Mouse (Mus musculus) retina, adult 2 months (tissue): ENCODE measurements at regions not wholly inside any gene's neighbourhood (a gene's known extent, or its start where the extent isn't known, plus 50 kb on each side); places are given as distances from the start of the nearest gene placed in this dataset.

Source experiments
- DNase-seq: peaks from one replicate; pipeline ENCODE4 v3.0.0-alpha.2; 2012; ENCODE audit warnings: low read depth, low spot score

DNA sequence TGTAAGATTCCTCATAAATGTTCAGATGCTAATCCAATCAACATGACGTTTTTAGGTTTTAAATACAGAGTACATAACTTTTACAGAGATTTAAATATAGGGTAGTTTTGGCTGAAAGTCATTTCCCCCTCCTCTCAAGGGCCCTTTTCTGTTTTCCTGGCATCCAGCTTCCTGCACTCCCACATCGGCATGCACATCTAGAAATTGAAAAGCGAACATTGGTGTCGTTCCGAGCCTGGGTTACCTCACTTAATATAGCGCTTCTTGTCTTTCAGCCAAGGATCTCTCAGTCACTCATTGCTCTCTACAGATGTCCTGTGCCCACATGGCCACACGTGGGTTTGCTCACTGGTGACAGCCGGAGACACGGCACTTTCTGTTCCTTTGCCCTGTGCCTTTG, 572.7 kb downstream of the Vrk1 start:
- no peak for DNase-seq

DNA sequence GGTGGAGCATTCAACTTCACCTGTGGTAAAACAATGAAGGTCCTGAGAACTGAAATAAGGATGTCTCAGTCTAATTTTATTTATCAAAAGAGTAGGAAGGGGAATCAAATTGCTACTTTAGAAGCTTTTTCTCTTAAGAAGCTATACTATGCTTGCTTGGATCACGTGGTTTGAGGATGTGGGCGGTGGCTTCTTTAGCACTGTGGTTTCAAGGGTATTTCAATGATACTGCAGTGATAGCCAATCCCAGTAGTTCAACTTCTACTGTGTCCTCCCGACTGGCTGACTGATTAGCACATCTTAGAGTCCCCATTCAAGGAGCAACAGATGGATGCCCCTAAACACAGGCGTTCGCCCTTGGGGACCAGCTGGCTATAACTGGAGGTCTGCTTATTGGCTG, 575.6 kb downstream of the Vrk1 start:
- no peak for DNase-seq

DNA sequence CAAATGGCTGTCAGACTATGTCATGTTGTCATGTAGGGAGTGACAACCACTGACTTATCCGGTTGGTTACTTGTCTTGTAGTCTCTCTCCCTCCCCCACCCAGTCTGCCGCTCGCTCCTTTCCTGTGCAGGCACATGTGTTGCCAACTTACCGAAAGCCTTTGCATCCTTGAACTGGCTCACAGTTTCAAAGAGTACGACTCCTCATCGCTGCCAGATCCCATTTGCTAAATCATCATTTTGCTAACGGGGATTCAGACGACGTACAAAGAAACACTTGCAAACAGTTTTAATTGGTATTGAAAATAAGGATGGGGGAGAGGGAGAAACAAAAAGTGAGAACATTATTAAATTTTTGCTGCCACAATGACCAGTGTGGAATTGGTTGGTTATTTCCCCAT, 582.7 kb downstream of the Vrk1 start:
- no peak for DNase-seq

DNA sequence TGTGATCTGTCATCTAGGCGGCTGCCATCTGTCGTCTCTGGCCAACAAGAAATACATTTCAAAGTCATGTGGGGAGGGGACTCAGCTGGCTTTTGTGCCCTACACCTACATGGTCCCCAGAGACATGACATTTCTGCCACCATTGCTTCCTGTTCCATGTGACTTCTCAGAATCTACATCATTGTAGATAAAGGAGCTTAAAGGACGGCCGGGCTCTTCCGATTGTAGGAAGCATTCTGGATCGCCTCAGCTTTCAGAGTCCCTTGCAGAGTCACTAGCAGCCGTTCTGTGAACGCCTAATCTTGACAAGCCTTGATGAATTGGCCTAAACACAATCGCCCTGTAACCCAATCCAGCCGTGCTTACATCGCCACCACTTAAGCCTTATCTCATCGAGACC, 587.6 kb downstream of the Vrk1 start:
- no peak for DNase-seq

DNA sequence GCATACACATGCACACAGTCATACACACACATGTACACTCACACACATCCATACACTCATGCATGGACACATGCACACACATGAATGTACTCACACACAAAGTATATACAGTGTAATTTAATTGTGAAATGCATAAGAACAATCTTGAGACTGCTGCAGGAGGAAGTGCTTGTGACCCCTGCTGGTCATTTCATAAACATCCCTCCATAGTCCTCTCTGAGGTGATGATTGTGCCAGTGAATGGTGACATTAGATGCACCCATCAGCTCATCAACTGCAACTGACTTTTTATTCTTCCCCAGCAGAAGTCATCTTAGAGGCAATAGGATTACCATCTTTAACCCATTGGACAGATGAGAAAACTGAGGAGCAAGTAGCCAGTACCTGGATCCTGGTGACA, 597.2 kb downstream of the Vrk1 start:
- no peak for DNase-seq

DNA sequence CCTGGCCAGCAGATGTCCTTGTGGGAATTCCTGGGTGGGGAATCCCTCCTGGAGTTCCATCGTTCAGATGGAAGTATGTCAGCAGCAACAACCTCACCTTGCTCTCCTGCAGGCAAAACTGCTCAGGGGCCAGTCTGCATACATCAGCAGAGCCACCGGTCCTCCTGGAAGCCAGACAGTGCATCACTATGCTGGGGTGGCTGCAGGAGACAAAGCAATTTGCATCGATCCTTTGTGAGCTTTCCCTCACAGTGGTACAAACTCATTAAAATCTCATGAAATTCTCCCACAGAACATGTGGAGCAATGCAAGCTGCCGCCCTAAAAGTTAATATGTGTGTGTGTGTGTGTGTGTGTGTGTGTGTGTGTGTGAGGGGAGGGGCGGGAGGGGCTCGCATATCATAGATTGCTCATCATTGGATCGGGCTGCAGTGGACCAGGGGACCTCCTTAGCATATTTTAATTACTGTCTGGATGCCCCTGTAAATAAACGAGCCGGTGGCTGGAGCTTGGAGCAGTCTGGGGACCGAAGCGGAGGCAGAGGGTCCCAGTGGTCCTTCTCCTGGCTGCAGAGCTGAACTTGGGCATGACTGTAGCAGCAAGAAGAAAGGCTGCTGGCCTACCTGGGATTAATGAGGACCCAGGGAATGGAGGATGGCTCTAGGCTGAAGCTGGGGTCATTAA, 597.8 kb downstream of the Vrk1 start:
- no peak for DNase-seq

DNA sequence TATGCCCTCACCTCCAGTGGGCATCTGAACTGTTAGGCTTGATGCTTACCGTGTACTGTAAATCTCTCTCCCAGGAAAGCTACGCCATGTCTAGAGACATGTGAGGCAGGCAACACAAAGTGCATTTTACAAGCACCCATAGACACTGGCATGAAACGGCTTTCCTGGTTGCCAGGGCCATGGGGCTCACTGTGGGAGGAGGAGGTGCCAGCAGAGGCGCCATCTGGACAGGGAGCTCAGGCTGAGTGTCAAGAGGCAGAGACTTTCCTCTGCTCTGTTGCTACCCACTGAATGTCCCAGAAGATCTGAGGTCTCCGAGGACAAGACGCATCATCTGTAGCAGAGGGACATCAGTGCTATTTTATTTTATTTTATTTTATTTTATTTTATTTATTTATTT, 608.7 kb downstream of the Vrk1 start:
- no peak for DNase-seq

DNA sequence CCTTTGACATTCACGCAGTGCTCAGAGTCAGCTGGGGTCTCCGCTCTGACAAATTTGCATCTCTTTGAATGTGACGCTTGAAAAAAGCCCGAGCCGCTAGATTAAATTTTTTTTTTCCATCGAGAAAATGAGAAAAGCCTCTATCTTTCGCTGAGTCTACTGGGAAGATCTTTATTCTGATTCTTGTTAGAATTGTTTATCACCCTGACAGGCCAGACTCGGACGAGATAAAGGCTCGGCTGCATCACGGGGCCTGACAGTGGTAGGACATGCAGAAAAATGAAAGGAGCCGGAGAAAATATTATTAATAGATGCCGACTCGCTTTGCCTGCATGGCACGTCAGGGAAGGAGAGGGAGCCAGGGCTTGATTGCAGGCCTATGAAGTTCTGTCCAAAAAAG, 616.8 kb downstream of the Vrk1 start:
- DNase-seq, result no peak

DNA sequence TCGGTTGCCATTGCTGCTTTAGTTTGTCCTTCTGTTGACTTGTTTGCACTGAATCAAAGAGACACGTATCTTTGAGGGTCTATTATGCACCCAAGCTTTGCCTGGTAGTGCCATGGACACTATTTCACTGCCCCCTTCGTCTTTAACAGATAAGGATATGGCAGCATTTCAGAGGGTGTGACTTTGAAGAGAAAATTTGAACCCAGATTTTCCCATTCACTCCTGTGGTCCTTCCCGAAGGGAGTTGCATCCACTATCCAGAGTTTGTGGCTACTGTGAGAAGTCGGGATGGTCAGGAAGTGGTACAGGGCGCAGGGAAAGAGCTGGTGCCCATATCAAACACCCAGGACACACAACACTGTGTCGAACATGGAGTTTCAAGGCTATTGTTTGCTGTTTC, 622.5 kb downstream of the Vrk1 start:
- DNase-seq, result no peak

DNA sequence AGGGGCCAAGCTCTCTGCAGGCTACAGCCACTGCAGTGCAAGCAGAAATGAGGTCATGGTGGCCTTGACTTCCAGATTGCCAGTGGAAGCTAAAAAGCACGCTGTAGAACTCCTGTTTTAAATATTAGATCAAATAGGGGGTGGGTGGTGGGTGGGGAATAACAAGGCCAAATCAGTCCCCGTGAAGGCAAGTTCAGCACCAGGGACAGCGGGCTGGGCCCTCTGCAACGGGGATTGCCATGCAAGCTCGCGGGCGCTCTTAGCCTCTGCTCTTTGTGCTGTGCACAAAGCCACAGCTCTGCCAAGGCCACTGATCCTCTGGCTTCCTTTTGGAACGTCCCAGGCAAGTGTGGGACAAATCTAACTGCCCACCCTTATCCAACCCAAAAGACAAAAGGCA, 623.1 kb downstream of the Vrk1 start:
- DNase-seq, result no peak

DNA sequence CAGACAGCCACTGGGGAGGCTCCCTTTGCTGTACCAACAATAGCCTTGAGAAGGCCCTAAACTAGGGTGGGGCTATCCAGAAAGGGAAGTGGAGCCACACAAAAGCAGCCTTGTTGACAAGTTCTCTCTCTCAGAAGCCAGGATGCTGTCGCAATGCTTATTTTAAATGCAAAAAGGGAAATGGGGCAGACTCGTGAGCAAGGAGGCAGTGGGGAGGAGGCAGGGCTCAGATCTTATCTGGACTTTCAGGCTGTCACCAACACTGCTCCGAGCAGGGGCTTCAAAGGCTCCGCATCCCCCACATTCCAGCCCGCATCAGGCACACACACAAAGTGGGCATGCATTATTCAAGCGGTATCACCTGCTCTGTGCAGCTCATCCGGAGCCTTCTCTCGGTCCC, 648.3 kb downstream of the Vrk1 start:
- DNase-seq, result no peak

DNA sequence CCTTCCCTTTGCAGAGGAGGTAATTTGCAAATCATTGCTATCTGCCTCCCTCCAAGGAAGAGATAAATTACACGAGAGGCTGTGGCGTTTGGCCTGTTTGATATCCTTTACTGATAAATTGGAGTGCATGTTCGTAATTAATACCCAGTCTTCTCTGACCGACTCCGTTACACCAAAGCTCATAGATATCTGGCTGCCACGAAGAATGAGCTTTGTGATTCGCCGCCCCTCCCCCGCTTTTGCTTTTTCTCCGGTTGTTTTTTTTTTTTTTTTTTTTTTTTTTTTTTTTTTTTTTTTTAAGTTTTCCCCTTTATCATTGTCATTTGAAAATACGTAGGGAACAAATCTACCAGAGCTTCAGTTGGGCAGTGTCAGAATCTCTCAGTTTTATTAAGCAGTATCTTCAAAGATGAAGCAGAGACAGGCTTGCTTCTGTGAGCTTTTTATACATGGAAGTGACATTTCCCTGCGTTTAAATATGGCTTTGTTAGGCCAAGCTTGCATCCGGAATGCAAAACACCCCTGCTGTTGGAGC, 663.3 kb downstream of the Vrk1 start:
- no peak for DNase-seq

DNA sequence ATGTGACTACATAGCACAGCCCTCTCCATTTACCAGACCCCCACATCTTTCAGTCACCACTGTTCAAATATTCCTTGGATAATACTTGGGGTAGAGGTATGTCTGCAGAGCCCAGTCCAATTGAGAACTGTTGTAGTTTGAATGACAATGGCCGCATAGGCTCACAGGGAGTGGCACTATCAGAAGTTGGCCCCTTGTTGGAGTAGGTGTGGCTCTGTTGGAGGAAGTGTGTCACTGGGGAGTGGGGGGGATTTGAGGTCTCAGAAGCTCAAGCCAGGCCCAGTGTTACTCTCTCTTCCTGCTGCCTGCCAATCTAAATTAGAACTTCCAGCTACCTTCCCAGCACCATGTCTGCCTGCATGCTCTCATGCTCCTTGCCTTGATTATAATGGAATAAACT, 664.7 kb downstream of the Vrk1 start:
- DNase-seq, result no peak

DNA sequence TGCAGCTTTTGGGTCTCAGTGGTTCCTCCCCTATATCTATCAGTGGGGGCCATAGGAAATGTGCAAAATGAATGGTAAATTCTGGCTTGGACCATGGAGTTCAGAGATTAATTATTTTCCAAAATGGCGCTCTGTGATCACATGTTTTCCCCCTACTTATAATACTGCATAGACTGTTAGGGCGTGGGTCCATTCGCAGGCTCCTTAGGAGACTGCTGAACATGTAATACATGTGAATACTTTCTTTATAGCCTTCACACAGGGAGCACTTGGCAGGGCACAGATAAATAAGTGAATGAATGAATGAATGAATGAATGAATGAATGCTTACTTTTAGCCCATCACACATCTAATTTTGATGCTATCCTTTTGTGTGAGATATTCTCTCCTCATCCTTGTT, 666.1 kb downstream of the Vrk1 start:
- no peak for DNase-seq

DNA sequence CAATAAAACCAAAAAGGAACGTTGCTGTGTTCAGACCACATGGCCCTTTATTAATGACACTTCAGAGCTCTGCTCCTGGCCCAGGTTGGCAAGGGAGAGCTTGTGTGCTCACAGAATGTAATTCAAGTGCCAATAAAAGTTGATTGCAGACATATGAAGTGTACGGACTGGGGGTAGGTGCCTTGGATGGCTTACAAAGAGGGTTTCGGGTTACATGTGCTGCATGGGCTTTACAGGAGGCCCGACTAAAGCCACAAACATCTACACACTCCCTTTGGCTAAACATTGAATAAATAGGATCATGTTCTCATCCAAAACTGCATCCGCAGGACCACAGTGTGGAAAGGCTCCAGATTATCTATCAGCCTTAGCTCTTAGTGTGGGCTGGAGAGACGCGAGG, 666.5 kb downstream of the Vrk1 start:
- no peak for DNase-seq

DNA sequence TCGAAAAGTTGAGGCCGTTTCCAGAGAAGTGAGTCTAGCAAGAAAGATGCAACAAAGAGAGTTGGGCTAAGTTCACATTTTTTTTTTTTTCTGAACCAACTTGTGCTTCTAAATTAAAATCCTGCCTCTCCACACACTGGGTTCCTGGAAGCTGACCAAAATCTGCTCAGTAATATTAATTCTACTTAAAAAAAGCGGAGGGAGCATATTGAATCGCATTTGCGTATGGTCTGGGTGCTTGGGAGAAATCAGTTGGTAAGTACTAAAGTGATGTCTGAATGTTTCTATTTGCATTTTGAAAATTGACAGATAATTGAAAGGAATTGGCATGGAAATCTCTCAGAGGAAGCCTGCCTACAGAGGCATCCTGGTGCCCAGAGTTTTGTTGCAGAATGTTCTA, 676.0 kb downstream of the Vrk1 start:
- no peak for DNase-seq

DNA sequence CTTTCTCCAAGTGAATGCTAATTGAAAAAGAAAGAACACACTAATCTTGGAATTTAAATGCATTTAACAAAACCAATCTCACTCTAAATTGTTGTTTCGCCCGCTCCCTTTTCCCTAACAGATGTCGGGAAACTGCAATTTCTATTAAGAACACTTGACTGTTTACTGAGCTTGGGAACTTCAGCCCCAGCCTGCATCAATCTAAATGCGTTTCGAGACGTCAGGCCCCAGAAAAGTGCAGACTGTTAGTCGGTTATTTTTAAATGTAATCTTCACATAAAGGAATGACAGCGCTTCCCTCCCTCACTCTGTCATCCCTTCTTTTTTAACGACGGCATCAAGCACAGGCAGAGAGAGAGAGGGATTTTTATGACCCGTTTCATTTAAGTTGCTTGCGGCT, 677.7 kb downstream of the Vrk1 start:
- DNase-seq, result no peak

DNA sequence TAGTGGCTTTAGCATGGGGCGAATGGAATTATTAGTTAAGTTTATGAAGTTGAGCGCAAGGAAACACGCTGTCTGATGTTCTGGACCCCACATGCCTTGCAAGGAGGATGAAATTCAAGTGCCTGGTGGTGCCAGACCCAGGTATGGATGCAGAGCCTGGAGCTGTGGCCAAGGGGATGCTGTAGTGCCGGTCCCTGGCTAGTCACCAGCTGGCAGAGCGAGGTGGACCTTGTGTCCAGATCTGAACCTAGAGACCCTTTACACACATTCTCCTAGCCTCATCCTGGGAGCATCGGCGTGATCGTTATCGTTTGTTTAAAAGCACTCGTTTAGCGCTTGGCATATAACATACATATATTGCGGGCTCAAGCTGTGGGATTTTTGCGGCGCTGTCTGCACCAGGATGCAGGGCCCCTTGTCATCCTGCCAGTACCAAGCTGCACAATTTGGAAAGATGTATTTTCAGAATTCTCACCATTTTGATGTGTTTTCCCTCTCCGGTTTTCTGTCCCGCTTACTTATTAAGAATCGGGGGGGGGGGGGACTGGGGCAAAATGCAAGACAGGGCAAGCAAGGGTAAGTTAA, 678.2 kb downstream of the Vrk1 start:
- DNase-seq, result no peak

DNA sequence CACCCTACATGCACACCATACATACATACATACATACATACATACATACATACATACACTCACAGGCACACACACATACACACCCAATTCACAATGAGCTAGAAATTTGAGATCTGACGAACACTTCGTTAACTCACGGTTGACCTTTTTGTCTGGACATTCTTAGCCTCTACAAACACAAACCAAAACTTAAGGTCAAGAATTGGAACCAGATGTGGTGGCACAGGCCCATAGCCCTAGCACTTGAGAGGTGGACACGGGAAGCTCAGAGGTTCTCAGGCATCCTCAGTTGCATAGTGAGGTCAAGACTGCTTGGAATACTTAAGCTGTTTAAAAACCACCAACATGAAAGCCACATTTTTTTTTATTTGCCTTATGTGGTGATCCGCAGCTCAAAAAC, 692.9 kb downstream of the Vrk1 start:
- DNase-seq, result no peak

DNA sequence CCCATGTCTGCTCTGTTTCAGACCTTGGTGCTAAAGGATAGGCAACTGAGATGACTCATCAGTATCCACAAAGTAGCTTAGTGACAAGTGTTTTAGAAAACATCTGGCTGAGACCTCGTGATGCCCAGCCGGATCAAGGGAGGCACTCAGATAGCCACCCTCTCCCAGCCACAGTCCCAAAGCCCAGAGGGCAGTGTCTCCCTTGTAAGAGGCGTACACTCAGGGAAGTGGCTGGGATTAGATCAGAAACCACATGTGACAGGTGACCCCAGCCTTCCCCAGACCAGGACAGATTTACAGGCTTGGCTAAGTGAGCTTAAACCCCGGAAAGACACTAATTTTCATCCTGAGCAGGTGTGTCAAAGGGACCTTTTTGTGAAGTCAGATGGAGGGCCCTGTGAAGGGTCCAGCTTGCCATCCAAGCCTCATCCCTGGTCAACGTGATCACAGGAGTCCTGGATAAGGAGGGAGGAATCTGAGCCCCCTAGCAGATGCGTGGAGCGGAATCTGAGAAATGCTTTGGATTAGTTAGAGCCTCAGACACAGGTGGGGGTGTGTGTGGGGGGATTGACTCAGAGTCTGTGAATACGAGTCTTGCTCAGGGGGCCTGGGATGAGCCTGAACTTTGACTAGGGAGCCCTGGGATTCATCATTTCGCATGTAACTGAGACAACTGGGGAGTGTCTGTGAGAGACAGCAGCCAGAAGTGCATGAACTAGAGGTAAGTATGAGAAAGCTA, 711.4 kb downstream of the Vrk1 start:
- DNase-seq, result no peak

DNA sequence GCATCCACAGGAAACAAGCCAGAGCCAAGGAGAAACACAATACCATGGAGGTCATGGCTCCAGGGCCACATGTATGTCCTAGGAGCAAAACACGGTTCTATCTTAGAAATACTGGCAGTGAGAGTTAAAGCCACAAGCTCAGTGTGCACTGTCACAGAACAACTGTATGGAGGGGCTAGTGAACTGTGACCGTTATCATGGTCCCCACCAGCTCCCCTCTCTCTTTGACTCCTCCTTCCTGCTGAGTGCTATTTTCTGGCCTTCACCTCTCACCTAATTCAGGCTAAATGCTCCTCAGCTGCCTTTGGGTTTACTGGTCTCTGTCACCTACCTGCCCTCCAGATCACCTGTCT, 712.0 kb downstream of the Vrk1 start:
- DNase-seq, result no peak

DNA sequence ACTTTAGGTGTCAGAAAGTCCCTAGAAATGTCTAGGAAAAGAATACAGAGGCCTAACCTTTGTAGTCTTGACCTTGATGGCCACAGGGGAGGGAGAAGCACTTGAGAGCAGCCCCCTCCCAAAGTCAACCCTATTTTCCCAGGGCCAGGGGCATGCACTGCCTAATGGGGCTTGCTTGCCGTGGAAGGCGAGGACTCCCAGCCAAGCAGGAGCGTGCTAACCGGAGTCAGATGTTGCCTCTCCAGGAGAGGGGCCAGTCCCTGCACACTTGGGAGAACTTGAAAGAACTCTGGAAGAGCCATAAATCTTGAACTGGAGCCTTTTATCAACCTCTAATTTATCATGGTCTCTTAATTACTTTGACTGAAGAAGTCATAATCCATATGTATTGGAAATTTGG, 712.7 kb downstream of the Vrk1 start:
- DNase-seq, result no peak

DNA sequence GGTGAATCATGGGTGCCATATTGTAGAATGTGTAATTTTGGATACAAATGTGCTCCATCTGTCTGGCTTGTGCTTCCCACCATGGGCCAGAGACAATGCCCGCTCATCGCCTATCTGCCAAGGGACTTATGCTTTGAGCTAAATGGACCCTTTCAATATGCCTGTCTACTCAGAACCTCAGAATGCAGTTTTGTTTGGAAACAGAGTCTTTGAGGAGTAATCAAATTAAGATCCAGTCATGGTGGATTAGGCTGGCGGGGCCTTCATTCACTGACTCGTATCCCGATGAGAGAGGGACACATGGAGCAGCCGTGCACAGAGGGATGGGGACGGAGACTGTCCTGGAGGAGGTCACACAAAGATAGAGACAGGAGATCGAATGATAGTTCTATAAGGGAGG, 716.9 kb downstream of the Vrk1 start:
- DNase-seq, result no peak
